Mouse (Mus musculus) neural tube, embryonic 14.5 days (tissue): Measurements from ENCODE around the gene Galnt14. TPM values are rescaled to one million over a fixed set of nuclear protein-coding genes. Genes with fewer than 3 reads are reported as not detected.

Experiments used
- polyA plus RNA-seq: library from polyadenylated mRNA; unstranded; fragments of >200 nt; fragmentation: Nextera tagmentation; extraction: Ambion mirVana; gene quantifications from 2 replicates; pipeline ENCODE4 v1.2.1, GENCODE M21; 2014

Galnt14 gene
- polyA plus RNA-seq, 1 experiment from 2014 or later, result 28.9 TPM

Other genes starting within 250 kb of the Galnt14 start
- 24.5 and 25.4 TPM in 2 replicates for gene Ehd3, start 93.7 kb upstream of the Galnt14 start, polyA plus RNA-seq
- 0.09 and 0.42 TPM in 2 replicates for gene Xdh, start 239.7 kb upstream of the Galnt14 start, polyA plus RNA-seq